Comparison of ENCODE assay signal across 16 mouse cellular contexts in the genomic region with DNA sequence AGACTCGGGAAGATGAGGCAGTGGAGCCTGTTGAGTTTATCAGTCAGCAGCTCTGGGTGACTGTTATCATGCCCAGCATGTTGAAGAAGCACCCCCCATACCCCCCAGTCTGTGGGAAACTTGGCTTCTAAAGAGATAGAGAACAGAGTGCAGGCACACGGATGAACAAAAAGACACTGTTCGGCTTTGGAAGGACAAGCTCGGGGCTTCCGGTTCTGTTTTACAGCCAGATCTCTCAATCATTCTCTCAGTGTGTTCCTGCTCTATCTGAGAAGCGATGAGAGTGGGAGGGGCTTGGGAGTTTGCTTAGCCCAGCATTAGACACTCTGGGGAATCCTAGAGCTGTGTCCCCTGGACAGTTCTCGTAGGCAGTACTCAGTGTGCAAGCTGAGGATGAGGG. TPM values are rescaled to one million over a fixed set of nuclear protein-coding genes. Genes with fewer than 3 reads are reported as not detected.
DNase-seq lines count a peak whose midpoint lies in the region; ATAC-seq and TF ChIP-seq lines count a peak whose summit lies in the region.
"Had no signal": no experiment of that assay in that cellular context is flagged by ENCODE, and none has a peak within 500 bp of the region (broad histone marks: within the 10 kb centered on the region; RNA-seq: fewer than 3 reads in every experiment).

No protein-coding gene starts in this region.

- 45% methylated on average over 7 of the region's 7 CpGs for WGBS in heart, embryonic 16.5 days
- WGBS in lung, embryonic 14.5 days = 46% methylated on average over 7 of the region's 7 CpGs
- WGBS in lung, postnatal 0 days = 36% methylated on average over 7 of the region's 7 CpGs
- 42% methylated on average over 7 of the region's 7 CpGs for WGBS in liver, embryonic 11.5 days

- TF ChIP-seq CTCF in lung, embryonic 14.5 days (IDR thresholded peaks at IDR 0.05; ENCODE audit: low read depth) = no peak
- TF ChIP-seq CTCF in lung, postnatal 0 days (IDR thresholded peaks at IDR 0.05) = no peak
- TF ChIP-seq CTCF in testis, adult 2 months (IDR thresholded peaks at IDR 0.05; ENCODE audit: control insufficient read depth, insufficient read depth, insufficient replicate concordance, low read depth, low read length) = no peak

- H3K4me2 ChIP-seq in heart, embryonic 16.5 days (ENCODE audit: low read depth, low read length) = no peak overlapping the region
- no peak overlapping the region for H3K4me2 ChIP-seq in lung, embryonic 14.5 days
- no peak overlapping the region for H3K4me2 ChIP-seq in lung, postnatal 0 days (replicated peaks; ENCODE audit: low read depth, low read length)
- peak overlapping the region; percentile 35; the same call in 1 of the 2 replicates for H3K4me2 ChIP-seq in liver, embryonic 11.5 days
- H3K4me2 ChIP-seq: embryonic facial prominence, embryonic 15.5 days; kidney, embryonic 15.5 days; limb, embryonic 13.5 days had no signal

- no peak overlapping the region for H3K9ac ChIP-seq in heart, embryonic 16.5 days (ENCODE audit: low read length)
- no peak overlapping the region for H3K9ac ChIP-seq in lung, embryonic 14.5 days
- H3K9ac ChIP-seq in lung, postnatal 0 days (replicated peaks; ENCODE audit: low read depth) = no peak overlapping the region
- H3K9ac ChIP-seq in liver, embryonic 11.5 days (ENCODE audit: low read depth, low read length) = 0 out of 2 replicates have a peak overlapping the region, but pooled peaks have one; percentile 27
- H3K9ac ChIP-seq: embryonic facial prominence, embryonic 15.5 days; kidney, embryonic 15.5 days; limb, embryonic 13.5 days had no signal

- DNase-seq in heart, postnatal 36 days = no peak
- peak; percentile 37 for DNase-seq in lung, embryonic 14.5 days
- DNase-seq in lung, postnatal 0 days (ENCODE audit: low spot score) = no peak
- DNase-seq in liver, embryonic 11.5 days (ENCODE audit: low spot score) = no peak
- no peak for DNase-seq in urinary bladder, adult 2 months (ENCODE audit: low spot score)
- DNase-seq: gastrocnemius, postnatal 14 days; thymus, postnatal 36 days had no signal

- intact Hi-C loops in heart, postnatal 36 days (cut with DNase I) = no loop called here

- no peak; the same call in 1 of the 2 replicates for TF ChIP-seq POLR2A in testis, adult 2 months (IDR thresholded peaks at IDR 0.05; ENCODE audit: control insufficient read depth, low read depth, low read length)

- H3K27ac ChIP-seq in heart, embryonic 16.5 days (ENCODE audit: low read length) = no peak overlapping the region
- no peak overlapping the region for H3K27ac ChIP-seq in lung, embryonic 14.5 days (ENCODE audit: low read depth)
- no peak overlapping the region for H3K27ac ChIP-seq in lung, postnatal 0 days (ENCODE audit: low read length)
- H3K27ac ChIP-seq in liver, embryonic 11.5 days (ENCODE audit: low read depth, low read length) = 0 out of 2 replicates have a peak overlapping the region, but pooled peaks have one; percentile 36
- peak overlapping the region; percentile 45 for H3K27ac ChIP-seq in testis, adult 2 months (ENCODE audit: control insufficient read depth, insufficient read depth, low read depth, low read length)
- H3K27ac ChIP-seq: embryonic facial prominence, embryonic 15.5 days; limb, embryonic 13.5 days; macrophage had no signal

- ATAC-seq in heart, embryonic 16.5 days (replicated peaks; ENCODE audit: extremely low read depth, insufficient read depth, low FRiP score) = 0 out of 2 replicates have a peak, but pooled peaks have one; percentile 49
- ATAC-seq in lung, embryonic 14.5 days (ENCODE audit: insufficient read depth) = no peak
- ATAC-seq in lung, postnatal 0 days = no peak
- ATAC-seq in liver, embryonic 11.5 days (replicated peaks; ENCODE audit: low FRiP score) = peak; percentile 78
- ATAC-seq: forebrain, embryonic 16.5 days; Patski had no signal

- no peaks in the 10 kb centered on the region for H3K36me3 ChIP-seq in heart, embryonic 16.5 days (ENCODE audit: control insufficient read depth, insufficient read depth)
- H3K36me3 ChIP-seq in lung, embryonic 14.5 days (ENCODE audit: insufficient read depth) = no peaks in the 10 kb centered on the region
- H3K36me3 ChIP-seq in lung, postnatal 0 days (ENCODE audit: insufficient read depth, low read length) = no peaks in the 10 kb centered on the region
- no peaks in the 10 kb centered on the region for H3K36me3 ChIP-seq in liver, embryonic 11.5 days (ENCODE audit: control insufficient read depth, insufficient read depth, low read length)
- no peaks in the 10 kb centered on the region for H3K36me3 ChIP-seq in testis, adult 2 months (ENCODE audit: control insufficient read depth, insufficient read depth, low read length)
- H3K36me3 ChIP-seq: embryonic facial prominence, embryonic 15.5 days; kidney, embryonic 15.5 days; limb, embryonic 13.5 days had no signal

- H3K4me3 ChIP-seq in heart, embryonic 16.5 days (ENCODE audit: low read length) = no peak overlapping the region
- no peak overlapping the region for H3K4me3 ChIP-seq in lung, embryonic 14.5 days (ENCODE audit: low read depth, low read length)
- H3K4me3 ChIP-seq in lung, postnatal 0 days (ENCODE audit: low read depth, low read length) = no peak overlapping the region
- H3K4me3 ChIP-seq in liver, embryonic 11.5 days (ENCODE audit: low read depth, low read length) = no peak overlapping the region
- no peak overlapping the region for H3K4me3 ChIP-seq in testis, adult 2 months (ENCODE audit: control insufficient read depth, low read depth, low read length)
- H3K4me3 ChIP-seq: embryonic facial prominence, embryonic 15.5 days; kidney, embryonic 15.5 days; limb, embryonic 13.5 days had no signal

- H3K4me1 ChIP-seq in heart, embryonic 16.5 days (ENCODE audit: control insufficient read depth, insufficient read depth, low read length) = peaks cover 24% of the 10 kb centered on the region
- 0 out of 2 replicates have a peak, but pooled peaks cover 2% of the 10 kb centered on the region for H3K4me1 ChIP-seq in lung, embryonic 14.5 days (ENCODE audit: insufficient read depth)
- H3K4me1 ChIP-seq in lung, postnatal 0 days (ENCODE audit: insufficient read depth, low read depth, low read length) = no peaks in the 10 kb centered on the region
- peaks cover 15% of the 10 kb centered on the region for H3K4me1 ChIP-seq in liver, embryonic 11.5 days (replicated peaks; ENCODE audit: control insufficient read depth, insufficient read depth, low read length)
- H3K4me1 ChIP-seq in testis, adult 2 months (ENCODE audit: control insufficient read depth, insufficient read depth, low read length) = peaks cover 13% of the 10 kb centered on the region

- H3K9me3 ChIP-seq in heart, embryonic 16.5 days (replicated peaks; ENCODE audit: control insufficient read depth, low read length) = no peaks in the 10 kb centered on the region
- no peaks in the 10 kb centered on the region for H3K9me3 ChIP-seq in lung, embryonic 14.5 days (ENCODE audit: low read depth, low read length)
- no peaks in the 10 kb centered on the region for H3K9me3 ChIP-seq in lung, postnatal 0 days (ENCODE audit: low read length)
- H3K9me3 ChIP-seq in liver, embryonic 11.5 days (ENCODE audit: control insufficient read depth, low read length) = no peaks in the 10 kb centered on the region
- H3K9me3 ChIP-seq: embryonic facial prominence, embryonic 15.5 days; kidney, embryonic 15.5 days; limb, embryonic 13.5 days had no signal

- no peak for TF ChIP-seq EP300 in lung, postnatal 0 days (IDR thresholded peaks at IDR 0.05)

- no peaks in the 10 kb centered on the region for H3K27me3 ChIP-seq in heart, embryonic 16.5 days (ENCODE audit: control insufficient read depth, insufficient read depth, low read length)
- H3K27me3 ChIP-seq in lung, embryonic 14.5 days (ENCODE audit: insufficient read depth, low read length) = no peaks in the 10 kb centered on the region
- H3K27me3 ChIP-seq in lung, postnatal 0 days (replicated peaks; ENCODE audit: insufficient read depth, low read length) = no peaks in the 10 kb centered on the region
- H3K27me3 ChIP-seq in liver, embryonic 11.5 days (replicated peaks; ENCODE audit: control insufficient read depth, insufficient read depth, low read length) = peaks cover 2% of the 10 kb centered on the region; the same call in 1 of the 2 replicates
- no peaks in the 10 kb centered on the region for H3K27me3 ChIP-seq in testis, adult 2 months (ENCODE audit: control insufficient read depth, insufficient read depth, low read length)
- H3K27me3 ChIP-seq: embryonic facial prominence, embryonic 15.5 days; kidney, embryonic 15.5 days; Patski had no signal

RNA-seq across cellular contexts. Expression of a gene that starts 20.2 kb away (rescaled TPM):
- 0.64 and 0.96 TPM in 2 replicates for polyA plus RNA-seq in heart, embryonic 16.5 days (2015; fragmentation: Nextera tagmentation; extraction: Ambion mirVana)
- total RNA-seq in heart, postnatal 36 days (2021) = not detected
- polyA plus RNA-seq in lung, embryonic 14.5 days (2014; fragmentation: Nextera tagmentation; extraction: Ambion mirVana) = not detected in 2 replicates
- polyA plus RNA-seq in lung, postnatal 0 days (2015; fragmentation: Nextera tagmentation; extraction: Ambion mirVana) = 0.18 and 0.38 TPM in 2 replicates
- 0.36 and 0.71 TPM in 2 replicates for polyA plus RNA-seq in liver, embryonic 11.5 days (2014; fragmentation: Nextera tagmentation; extraction: Ambion mirVana)
- polyA plus RNA-seq in testis, adult 2 months (2012; rRNA removed) = 0.16 and 0.20 TPM in 2 replicates
- 0.09 TPM in 1 of 2 replicates, not detected in the other for polyA plus RNA-seq in urinary bladder, adult 2 months (2012; rRNA removed)
- total RNA-seq: hematopoietic stem cell, adult 5-6 weeks had no signal
- polyA plus RNA-seq: forebrain, embryonic 16.5 days; macrophage; Patski had no signal

RNA-seq across cellular contexts. Expression of a gene that starts 21.8 kb away (rescaled TPM):
- polyA plus RNA-seq in heart, embryonic 16.5 days (2015; fragmentation: Nextera tagmentation; extraction: Ambion mirVana) = 26.7 and 30.0 TPM in 2 replicates
- 10 to 100 TPM; 18.4 to 19.8 TPM for total RNA-seq in heart, postnatal 36 days (2021)
- 0.30 and 0.92 TPM in 2 replicates for polyA plus RNA-seq in lung, embryonic 14.5 days (2014; fragmentation: Nextera tagmentation; extraction: Ambion mirVana)
- polyA plus RNA-seq in lung, postnatal 0 days (2015; fragmentation: Nextera tagmentation; extraction: Ambion mirVana) = 4.8 and 4.9 TPM in 2 replicates
- 0.21 and 0.29 TPM in 2 replicates for polyA plus RNA-seq in liver, embryonic 11.5 days (2014; fragmentation: Nextera tagmentation; extraction: Ambion mirVana)
- polyA plus RNA-seq in testis, adult 2 months (2012; rRNA removed) = 19.4 and 28.0 TPM in 2 replicates
- 6.2 and 7.2 TPM in 2 replicates for polyA plus RNA-seq in urinary bladder, adult 2 months (2012; rRNA removed)
- polyA plus RNA-seq: macrophage had no signal

RNA-seq across cellular contexts. Expression of a gene that starts 31.4 kb away (rescaled TPM):
- polyA plus RNA-seq in heart, embryonic 16.5 days (2015; fragmentation: Nextera tagmentation; extraction: Ambion mirVana) = 1.1 and 1.2 TPM in 2 replicates
- 1 to 10 TPM in 1 of 2 experiments, under 1 TPM in 1; 0.57 to 1.1 TPM for total RNA-seq in heart, postnatal 36 days (2021)
- 0.54 TPM in 1 of 2 replicates, not detected in the other for polyA plus RNA-seq in lung, embryonic 14.5 days (2014; fragmentation: Nextera tagmentation; extraction: Ambion mirVana)
- polyA plus RNA-seq in lung, postnatal 0 days (2015; fragmentation: Nextera tagmentation; extraction: Ambion mirVana) = 550 and 782 TPM in 2 replicates
- polyA plus RNA-seq in liver, embryonic 11.5 days (2014; fragmentation: Nextera tagmentation; extraction: Ambion mirVana) = 0.41 and 0.49 TPM in 2 replicates
- 0.05 TPM in 1 of 2 replicates, not detected in the other for polyA plus RNA-seq in testis, adult 2 months (2012; rRNA removed)
- polyA plus RNA-seq in urinary bladder, adult 2 months (2012; rRNA removed) = 0.10 and 0.44 TPM in 2 replicates

Comparison
In these comparisons a context has a peak if more than half of its experiments do, and no peak if none do; other contexts are left out.
1. RNA of a gene that starts 31.4 kb away (polyA plus RNA-seq): 550 to 782 TPM in lung, postnatal 0 days; 1.1 to 1.2 TPM in heart, embryonic 16.5 days, 0.41 to 0.49 TPM in liver, embryonic 11.5 days, 0.10 to 0.44 TPM in urinary bladder, adult 2 months, 0.05 TPM in testis, adult 2 months and 0.54 TPM in lung, embryonic 14.5 days; every median in the first group is over 100 times any median in the second.
2. ATAC-seq: peak in heart, embryonic 16.5 days (single experiment) and liver, embryonic 11.5 days (single experiment); none in lung, embryonic 14.5 days (single experiment) and lung, postnatal 0 days (single experiment).
3. H3K27ac ChIP-seq: peak in liver, embryonic 11.5 days (single experiment) and testis, adult 2 months (single experiment); none in heart, embryonic 16.5 days (single experiment), lung, embryonic 14.5 days (single experiment) and lung, postnatal 0 days (single experiment).